Mouse (Mus musculus): ENCODE measurements around the gene Stk32c. TPM values are rescaled to one million over a fixed set of nuclear protein-coding genes. Genes with fewer than 3 reads are reported as not detected.

The Stk32c gene
- total RNA-seq, 1 experiment = 0.89 TPM

DNA sequence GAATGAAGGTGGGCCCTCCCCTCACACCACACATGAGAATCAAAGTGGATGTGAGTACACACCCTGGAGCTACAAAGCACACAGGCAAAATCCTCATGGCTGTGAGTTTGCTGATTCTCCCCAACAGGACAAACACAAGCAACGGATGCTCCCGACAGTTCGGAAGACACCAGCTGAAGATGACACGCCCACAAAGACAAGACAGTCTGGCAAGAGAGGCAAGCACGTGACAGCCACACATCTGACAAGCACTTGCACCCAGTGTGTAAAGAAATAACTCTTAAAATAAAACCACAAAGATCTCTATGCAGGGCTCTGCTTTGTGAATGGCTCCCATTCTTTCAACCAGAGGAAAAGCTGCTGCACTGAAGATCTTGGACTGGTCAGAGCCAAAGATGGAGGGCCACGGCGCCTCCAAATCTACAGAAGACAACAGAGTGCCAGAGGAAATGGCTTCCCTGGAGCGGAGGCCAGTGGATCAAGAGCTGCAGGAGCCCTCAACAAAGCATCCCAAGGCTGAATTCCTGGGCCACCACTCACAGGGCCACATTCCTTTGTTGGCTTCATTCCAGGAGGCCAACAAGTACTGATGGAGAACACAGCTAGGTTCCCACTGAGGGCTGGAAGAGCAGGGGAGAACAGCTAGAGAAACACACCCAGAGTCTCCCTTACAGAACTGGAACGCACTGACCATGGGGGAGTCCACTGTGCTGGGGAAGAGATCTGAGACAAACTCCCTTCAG is 105.0 kb downstream of the Stk32c start:
- no peak overlapping the region for H3K9ac ChIP-seq (ENCODE audit: insufficient read depth, low read depth, low read length, poor library complexity, severe bottlenecking)
- no peak overlapping the region for H3K27ac ChIP-seq (ENCODE audit: insufficient read depth, low read depth, low read length, poor library complexity, severe bottlenecking)
- no peak for DNase-seq (ENCODE audit: low read depth, low spot score)
- H3K36me3 ChIP-seq (ENCODE audit: control insufficient read depth, insufficient read depth, low read length, poor library complexity, severe bottlenecking) = no peaks in the 10 kb centered on the region
- H3K4me3 ChIP-seq (ENCODE audit: insufficient read depth in 1 of 2, low read depth in 1 of 2, low read length in 2 of 2, poor library complexity in 1 of 2, severe bottlenecking in 1 of 2) = no peak overlapping the region
- no peaks in the 10 kb centered on the region for H3K4me1 ChIP-seq (ENCODE audit: control insufficient read depth in 2 of 2, insufficient read depth in 2 of 2, low read length in 2 of 2, poor library complexity in 1 of 2)
- TF ChIP-seq ZNF384 (IDR thresholded peaks at IDR 0.05; ENCODE audit: low read depth, low read length) (no peak), MAFK (IDR thresholded peaks at IDR 0.05; ENCODE audit: insufficient read depth, low read depth, low read length) (no peak), HCFC1 (IDR thresholded peaks at IDR 0.05; ENCODE audit: borderline replicate concordance, insufficient read depth, low read length) (no peak), ZC3H11A (IDR thresholded peaks at IDR 0.05; ENCODE audit: borderline replicate concordance, low read depth, low read length) (no peak), CHD2 (IDR thresholded peaks at IDR 0.05; ENCODE audit: low read depth, low read length) (no peak)
- in situ Hi-C loops (cut with MboI; ENCODE audit: low sequenced_read_pairs in 2 of 2, unreplicated experiment in 2 of 2) = no loop called here
- no peaks in the 10 kb centered on the region for H3K9me3 ChIP-seq (ENCODE audit: control insufficient read depth, insufficient read depth, low read depth, low read length)

DNA sequence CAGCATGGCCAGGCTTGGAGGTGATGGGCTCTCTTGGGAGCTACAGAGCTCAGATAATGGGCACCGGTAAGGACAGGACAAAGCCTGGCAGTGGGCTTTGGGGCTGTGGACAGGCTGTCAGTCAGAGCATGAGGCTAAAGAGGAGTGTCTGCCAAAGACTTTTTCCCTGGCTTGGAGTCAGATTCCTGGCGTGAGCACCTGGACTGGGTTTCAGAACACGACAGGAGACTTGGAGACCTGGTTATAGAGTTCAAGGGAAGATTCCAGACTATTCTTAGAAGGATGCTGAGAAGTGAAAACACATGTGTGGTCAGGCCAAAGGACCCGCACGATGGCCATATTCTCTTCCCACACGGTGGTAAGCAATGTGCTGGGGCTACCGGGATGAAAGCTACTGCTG is 107.4 kb downstream of the Stk32c start:
- Histone ChIP-seq H3K9ac (ENCODE audit: insufficient read depth, low read depth, low read length, poor library complexity, severe bottlenecking) (no peak overlapping the region), H3K36me3 (ENCODE audit: control insufficient read depth, insufficient read depth, low read length, poor library complexity, severe bottlenecking) (no peaks in the 10 kb centered on the region), H3K4me3 (ENCODE audit: insufficient read depth in 1 of 2, low read depth in 1 of 2, low read length in 2 of 2, poor library complexity in 1 of 2, severe bottlenecking in 1 of 2) (no peak overlapping the region), H3K9me3 (ENCODE audit: control insufficient read depth, insufficient read depth, low read depth, low read length) (no peaks in the 10 kb centered on the region), H3K27ac (ENCODE audit: insufficient read depth, low read depth, low read length, poor library complexity, severe bottlenecking) (no peak overlapping the region), H3K4me1 (ENCODE audit: control insufficient read depth in 2 of 2, insufficient read depth in 2 of 2, low read length in 2 of 2, poor library complexity in 1 of 2) (no peaks in the 10 kb centered on the region)
- TF ChIP-seq CHD2 (IDR thresholded peaks at IDR 0.05; ENCODE audit: low read depth, low read length) (no peak), HCFC1 (IDR thresholded peaks at IDR 0.05; ENCODE audit: borderline replicate concordance, insufficient read depth, low read length) (no peak), MAFK (IDR thresholded peaks at IDR 0.05; ENCODE audit: insufficient read depth, low read depth, low read length) (no peak), ZC3H11A (IDR thresholded peaks at IDR 0.05; ENCODE audit: borderline replicate concordance, low read depth, low read length) (no peak), ZNF384 (IDR thresholded peaks at IDR 0.05; ENCODE audit: low read depth, low read length) (no peak)
- DNase-seq (ENCODE audit: low read depth, low spot score) = no peak
- in situ Hi-C loops (cut with MboI; ENCODE audit: low sequenced_read_pairs in 2 of 2, unreplicated experiment in 2 of 2) = no loop called here

DNA sequence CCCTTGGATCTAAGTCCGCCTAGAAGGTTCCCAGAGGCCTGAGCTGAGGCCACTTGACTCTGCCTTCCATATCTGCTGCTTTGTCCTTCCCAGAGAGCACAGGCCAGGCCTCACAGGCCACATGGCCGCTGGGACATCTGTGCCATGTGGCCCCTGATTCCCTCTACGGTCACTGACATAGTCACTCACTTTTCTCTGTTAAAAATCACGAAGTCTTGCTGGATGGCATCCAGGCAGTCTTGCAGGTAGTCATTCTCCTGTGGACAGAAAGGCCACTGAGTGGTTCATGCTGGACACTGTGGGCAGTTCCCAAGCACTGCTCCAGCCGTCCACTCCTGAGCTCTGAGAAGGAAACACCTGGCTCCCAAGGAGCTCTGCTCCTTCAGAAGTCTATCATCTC is 108.0 kb downstream of the Stk32c start:
- H3K9ac ChIP-seq (ENCODE audit: insufficient read depth, low read depth, low read length, poor library complexity, severe bottlenecking) = no peak overlapping the region
- H3K9me3 ChIP-seq (ENCODE audit: control insufficient read depth, insufficient read depth, low read depth, low read length) = no peaks in the 10 kb centered on the region
- no peak for DNase-seq (ENCODE audit: low read depth, low spot score)
- in situ Hi-C loops (cut with MboI; ENCODE audit: low sequenced_read_pairs in 2 of 2, unreplicated experiment in 2 of 2) = no loop called here
- H3K27ac ChIP-seq (ENCODE audit: insufficient read depth, low read depth, low read length, poor library complexity, severe bottlenecking) = no peak overlapping the region
- no peak overlapping the region for H3K4me3 ChIP-seq (ENCODE audit: insufficient read depth in 1 of 2, low read depth in 1 of 2, low read length in 2 of 2, poor library complexity in 1 of 2, severe bottlenecking in 1 of 2)
- TF ChIP-seq ZC3H11A (IDR thresholded peaks at IDR 0.05; ENCODE audit: borderline replicate concordance, low read depth, low read length) (no peak), CHD2 (IDR thresholded peaks at IDR 0.05; ENCODE audit: low read depth, low read length) (no peak), MAFK (IDR thresholded peaks at IDR 0.05; ENCODE audit: insufficient read depth, low read depth, low read length) (no peak), HCFC1 (IDR thresholded peaks at IDR 0.05; ENCODE audit: borderline replicate concordance, insufficient read depth, low read length) (no peak), ZNF384 (IDR thresholded peaks at IDR 0.05; ENCODE audit: low read depth, low read length) (no peak)
- H3K4me1 ChIP-seq (ENCODE audit: control insufficient read depth in 2 of 2, insufficient read depth in 2 of 2, low read length in 2 of 2, poor library complexity in 1 of 2) = no peaks in the 10 kb centered on the region
- H3K36me3 ChIP-seq (ENCODE audit: control insufficient read depth, insufficient read depth, low read length, poor library complexity, severe bottlenecking) = no peaks in the 10 kb centered on the region

DNA sequence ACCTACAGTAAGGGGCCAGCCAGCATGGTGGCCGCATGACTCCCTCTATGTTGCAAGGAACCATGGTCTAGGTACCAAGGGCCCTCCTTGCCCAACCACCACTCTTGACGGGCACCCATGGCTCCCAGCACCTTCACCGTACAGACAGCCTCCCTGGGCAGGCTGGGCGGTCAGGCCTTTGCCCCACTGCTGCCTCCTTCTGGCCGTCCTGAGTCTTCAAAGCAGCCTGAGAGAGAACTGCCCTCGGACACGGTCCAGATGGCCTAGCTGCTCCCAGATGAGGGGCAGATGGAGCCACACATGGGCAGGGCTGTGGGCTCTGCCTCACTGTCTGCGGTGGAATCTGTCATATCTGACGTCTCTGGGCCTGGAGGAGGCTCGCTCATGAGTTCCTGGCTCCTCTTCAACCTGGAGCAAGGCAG is 109.1 kb downstream of the Stk32c start:
- in situ Hi-C loops (cut with MboI; ENCODE audit: low sequenced_read_pairs in 2 of 2, unreplicated experiment in 2 of 2) = no loop called here

More for the DNA sequence above, 109.1 kb downstream of the Stk32c start:
- no peaks in the 10 kb centered on the region for H3K4me1 ChIP-seq (ENCODE audit: control insufficient read depth in 2 of 2, insufficient read depth in 2 of 2, low read length in 2 of 2, poor library complexity in 1 of 2)
- no peak overlapping the region for H3K4me3 ChIP-seq (ENCODE audit: insufficient read depth in 1 of 2, low read depth in 1 of 2, low read length in 2 of 2, poor library complexity in 1 of 2, severe bottlenecking in 1 of 2)
- no peak for DNase-seq (ENCODE audit: low read depth, low spot score)
- no peaks in the 10 kb centered on the region for H3K36me3 ChIP-seq (ENCODE audit: control insufficient read depth, insufficient read depth, low read length, poor library complexity, severe bottlenecking)
- no peak for TF ChIP-seq MAFK (IDR thresholded peaks at IDR 0.05; ENCODE audit: insufficient read depth, low read depth, low read length)
- no peak for TF ChIP-seq CHD2 (IDR thresholded peaks at IDR 0.05; ENCODE audit: low read depth, low read length)
- no peak for TF ChIP-seq ZC3H11A (IDR thresholded peaks at IDR 0.05; ENCODE audit: borderline replicate concordance, low read depth, low read length)
- no peak for TF ChIP-seq ZNF384 (IDR thresholded peaks at IDR 0.05; ENCODE audit: low read depth, low read length)
- no peak for TF ChIP-seq HCFC1 (IDR thresholded peaks at IDR 0.05; ENCODE audit: borderline replicate concordance, insufficient read depth, low read length)
- H3K9me3 ChIP-seq (ENCODE audit: control insufficient read depth, insufficient read depth, low read depth, low read length) = no peaks in the 10 kb centered on the region
- no peak overlapping the region for H3K9ac ChIP-seq (ENCODE audit: insufficient read depth, low read depth, low read length, poor library complexity, severe bottlenecking)
- H3K27ac ChIP-seq (ENCODE audit: insufficient read depth, low read depth, low read length, poor library complexity, severe bottlenecking) = no peak overlapping the region

Measured in ES-E14 (cell line).